Mouse (Mus musculus) megakaryocyte-erythroid progenitor cell, adult 5 weeks (primary cell): ENCODE measurements around the gene Gm21981. TPM values are rescaled to one million over a fixed set of nuclear protein-coding genes. Genes with fewer than 3 reads are reported as not detected.

Experiments
- polyA plus RNA-seq: library from polyadenylated mRNA; stranded (reverse); fragments of >175 nt; gene quantifications from 2 replicates; pipeline ENCODE4 v1.2.3, GENCODE M21; 2012

Gene Gm21981
- 0.04 and 0.32 TPM in 2 replicates for polyA plus RNA-seq

GRCm38 (mm10) chr17:47694442-47694502 lies at the start of gene Gm21981:
Gene Gm21981, minus strand, starts transcription at chr17:47694455.

GRCm38 (mm10) chr17:47736856-47737255 lies 42.6 kb upstream of the Gm21981 start, which contains the start of gene Tfeb:
Gene Tfeb, plus strand, starts transcription at chr17:47737030.

GRCm38 (mm10) chr17:47726566-47726965 lies 32.3 kb upstream of the Gm21981 start, which contains the start of gene Pgc:
Gene Pgc, plus strand, starts transcription at chr17:47726842.

GRCm38 (mm10) chr17:47694503-47695336 lies 465 bp upstream of the Gm21981 start, which contains the start of gene Prickle4:
Gene Prickle4, minus strand, starts transcription at chr17:47694736.

DNA sequence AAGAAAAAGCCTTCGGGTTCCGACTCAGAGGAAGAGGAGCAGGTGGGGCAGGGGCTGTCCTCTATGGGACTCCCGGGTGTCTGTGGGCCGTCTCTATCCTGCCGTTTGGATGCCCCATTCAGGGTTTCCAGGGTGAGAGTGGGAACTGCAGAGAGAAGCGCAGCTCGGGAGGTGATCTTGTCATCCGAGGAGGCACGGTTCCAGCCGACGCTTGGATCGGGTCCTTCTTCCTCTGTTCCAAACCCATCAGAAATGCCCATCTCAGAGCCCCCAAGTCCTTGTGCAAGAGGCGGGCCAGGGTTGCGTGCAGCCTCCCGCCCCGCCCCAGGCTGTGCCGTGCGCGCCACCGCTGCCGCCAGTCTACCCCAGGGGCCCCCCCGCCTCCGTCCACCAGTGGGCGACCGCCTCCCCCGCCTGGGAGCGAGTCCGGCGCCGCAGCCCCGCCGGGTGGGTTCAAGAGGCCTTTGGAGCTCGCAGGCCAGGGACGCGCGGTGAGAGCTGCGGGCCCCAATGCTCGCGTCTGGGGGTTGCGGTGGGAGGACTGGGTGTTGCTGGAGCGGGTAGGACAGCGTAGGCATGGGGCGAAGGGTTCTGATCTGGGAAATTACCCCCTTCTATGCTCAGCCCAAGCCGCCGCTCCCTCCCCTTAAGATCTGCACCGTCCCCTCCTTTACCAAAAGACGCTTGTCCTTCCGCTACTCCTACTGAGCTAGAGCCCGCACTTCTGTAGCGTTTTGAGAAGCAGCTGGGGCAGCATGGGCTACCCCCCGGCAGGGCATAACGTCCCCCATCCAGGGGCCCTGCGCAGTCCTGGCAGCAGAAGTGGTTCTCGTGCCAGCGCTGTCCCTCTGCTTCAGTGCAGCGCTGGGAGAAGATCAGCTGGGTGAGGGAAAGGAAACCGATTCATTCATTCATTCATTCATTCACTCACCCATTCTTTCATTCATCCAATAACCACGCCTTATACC lies 5.4 kb downstream of the Gm21981 start, which contains the start of gene Frs3:
Gene Frs3, plus strand, starts transcription at position 423 of the 968 bp plus-strand sequence.

GRCm38 (mm10) chr17:47688344-47688607 lies 6.0 kb downstream of the Gm21981 start, which contains the start of gene Tomm6:
Gene Tomm6, minus strand, starts transcription at chr17:47688386.

Other genes starting within 250 kb of the Gm21981 start
- 22.9 and 25.8 TPM in 2 replicates for gene Taf8, start 192.2 kb downstream of the Gm21981 start, polyA plus RNA-seq
- 344 and 360 TPM in 2 replicates for gene Ccnd3, start 189.4 kb downstream of the Gm21981 start, polyA plus RNA-seq
- gene Bysl, start 83.0 kb downstream of the Gm21981 start, polyA plus RNA-seq = 39.7 and 42.3 TPM in 2 replicates
- 4.4 and 4.6 TPM in 2 replicates for gene Med20, start 82.9 kb downstream of the Gm21981 start, polyA plus RNA-seq
- 0.06 TPM in 1 of 2 replicates, not detected in the other for gene Gm20517, start 82.9 kb downstream of the Gm21981 start, polyA plus RNA-seq
- 12.5 and 13.5 TPM in 2 replicates for gene Usp49, start 63.8 kb downstream of the Gm21981 start, polyA plus RNA-seq
- 265 and 272 TPM in 2 replicates for gene Tomm6, start 6.1 kb downstream of the Gm21981 start, polyA plus RNA-seq
- 3.2 and 4.0 TPM in 2 replicates for gene Frs3, start 5.4 kb downstream of the Gm21981 start, polyA plus RNA-seq
- gene Prickle4, start 281 bp upstream of the Gm21981 start, polyA plus RNA-seq = 5.1 and 5.2 TPM in 2 replicates
- gene Pgc, start 32.4 kb upstream of the Gm21981 start, polyA plus RNA-seq = not detected in 2 replicates
- 47.8 and 63.1 TPM in 2 replicates for gene Tfeb, start 42.6 kb upstream of the Gm21981 start, polyA plus RNA-seq
- 36.8 and 50.0 TPM in 2 replicates for gene Mdfi, start 140.2 kb upstream of the Gm21981 start, polyA plus RNA-seq
- gene Foxp4, start 230.2 kb upstream of the Gm21981 start, polyA plus RNA-seq = 178 and 199 TPM in 2 replicates